ENCODE assay signal across 8 mouse cellular contexts in genomic region chr3:37748002-37748733, GRCm38 (mm10). TPM values are rescaled to one million over a fixed set of nuclear protein-coding genes. Genes with fewer than 3 reads are reported as not detected.
DNase-seq lines count a peak whose midpoint lies in the region; ATAC-seq lines count a peak whose summit lies in the region.

No protein-coding gene starts in this region.

- 71% methylated on average over 16 of the region's 16 CpGs for WGBS in embryonic facial prominence, embryonic 11.5 days
- 88% methylated on average over 16 of the region's 16 CpGs for WGBS in forebrain, embryonic 15.5 days

- no peaks in the 10 kb centered on the region for H3K4me1 ChIP-seq in embryonic facial prominence, embryonic 11.5 days (ENCODE audit: control insufficient read depth, insufficient read depth, low read length)
- no peaks in the 10 kb centered on the region for H3K4me1 ChIP-seq in forebrain, embryonic 15.5 days

- no peak overlapping the region for H3K4me3 ChIP-seq in embryonic facial prominence, embryonic 11.5 days (ENCODE audit: low read depth, low read length)
- no peak overlapping the region for H3K4me3 ChIP-seq in forebrain, embryonic 15.5 days

- no peak overlapping the region for H3K27ac ChIP-seq in embryonic facial prominence, embryonic 11.5 days (replicated peaks; ENCODE audit: low read depth, low read length)
- H3K27ac ChIP-seq in forebrain, embryonic 15.5 days (replicated peaks) = no peak overlapping the region

- H3K4me2 ChIP-seq in embryonic facial prominence, embryonic 11.5 days (ENCODE audit: low read depth, low read length) = no peak overlapping the region
- H3K4me2 ChIP-seq in forebrain, embryonic 15.5 days (replicated peaks) = no peak overlapping the region

- no peak overlapping the region for H3K9ac ChIP-seq in embryonic facial prominence, embryonic 11.5 days (replicated peaks; ENCODE audit: low read length)
- no peak overlapping the region for H3K9ac ChIP-seq in forebrain, embryonic 15.5 days (replicated peaks)

- H3K9me3 ChIP-seq in embryonic facial prominence, embryonic 11.5 days (replicated peaks; ENCODE audit: control insufficient read depth, low read length) = no peaks in the 10 kb centered on the region
- H3K9me3 ChIP-seq in forebrain, embryonic 15.5 days = no peaks in the 10 kb centered on the region

- H3K27me3 ChIP-seq in embryonic facial prominence, embryonic 11.5 days (ENCODE audit: control insufficient read depth, insufficient read depth, low read length) = no peaks in the 10 kb centered on the region
- no peaks in the 10 kb centered on the region for H3K27me3 ChIP-seq in forebrain, embryonic 15.5 days

- H3K36me3 ChIP-seq in embryonic facial prominence, embryonic 11.5 days (replicated peaks; ENCODE audit: control insufficient read depth, insufficient read depth, low read depth, low read length) = no peaks in the 10 kb centered on the region
- no peaks in the 10 kb centered on the region for H3K36me3 ChIP-seq in forebrain, embryonic 15.5 days

- peak; percentile 36 to 44 for DNase-seq in layer of hippocampus, adult 8-10 months (ENCODE audit: low spot score in 2 of 2)
- no peak for DNase-seq in layer of hippocampus, postnatal 10 days (ENCODE audit: low spot score in 2 of 2)
- DNase-seq in embryonic facial prominence, embryonic 11.5 days (ENCODE audit: low spot score) = peak; percentile 26
- peak; percentile 46 to 70 for DNase-seq in kidney, postnatal 36 days
- DNase-seq in ovary, postnatal 10 days (ENCODE audit: low spot score) = no peak
- DNase-seq in adrenal gland, postnatal 14 days = no peak

- no peak for ATAC-seq in embryonic facial prominence, embryonic 11.5 days (replicated peaks; ENCODE audit: insufficient number of reproducible peaks, low FRiP score, low TSS enrichment, low read depth)
- peak; percentile 98 for ATAC-seq in megakaryocyte-erythroid progenitor cell, adult 5-6 weeks (replicated peaks; ENCODE audit: low FRiP score, low TSS enrichment, poor library complexity, severe bottlenecking)
- no peak for ATAC-seq in forebrain, embryonic 15.5 days (replicated peaks)

RNA-seq across cellular contexts. Expression of gene Gm5148, which starts 23.9 kb away (rescaled TPM):
- 1 to 10 TPM; 4.3 to 5.8 (median 4.8) TPM for total RNA-seq in layer of hippocampus, adult 8-10 months (2022)
- total RNA-seq in layer of hippocampus, postnatal 10 days (2021) = 1 to 10 TPM; 2.1 to 2.5 TPM
- polyA plus RNA-seq in embryonic facial prominence, embryonic 11.5 days (2014; fragmentation: Nextera tagmentation; extraction: Ambion mirVana) = 2.6 and 3.7 TPM in 2 replicates
- total RNA-seq in megakaryocyte-erythroid progenitor cell, adult 5-6 weeks (2014; fragmentation: Nextera tagmentation) = 0.45 TPM in 1 of 2 replicates, not detected in the other
- total RNA-seq in megakaryocyte-erythroid progenitor cell, adult 5-6 weeks (2017) = 46.9 and 54.2 TPM in 2 replicates
- 5.7 and 6.1 TPM in 2 replicates for polyA plus RNA-seq in forebrain, embryonic 15.5 days (2015; fragmentation: Nextera tagmentation; extraction: Ambion mirVana)
- 0.26 TPM in 1 of 2 replicates, not detected in the other for total RNA-seq in adrenal gland, postnatal 14 days (2021)

Comparison
In these comparisons a context has a peak if more than half of its experiments do, and no peak if none do; other contexts are left out.
1. DNase-seq: peak in layer of hippocampus, adult 8-10 months (2 of 2), embryonic facial prominence, embryonic 11.5 days (single experiment) and kidney, postnatal 36 days (2 of 2); none in layer of hippocampus, postnatal 10 days (0 of 2), ovary, postnatal 10 days (single experiment) and adrenal gland, postnatal 14 days (single experiment).